Mouse (Mus musculus): Measurements from ENCODE around the gene Cd9. TPM values are rescaled to one million over a fixed set of nuclear protein-coding genes. Genes with fewer than 3 reads are reported as not detected.
"Not testable (repeated sequence)": the region's sequence is repeated elsewhere in the genome, so short reads cannot be mapped to it uniquely, and the experiment has no call there.

The Cd9 gene
- polyA plus RNA-seq, 1 experiment from 2014 or later = 121 TPM

GRCm38 (mm10) chr6:125498062-125498461, 3.5 kb upstream of the Cd9 start:
- 27% methylated on average over 5 of the region's 5 CpGs for WGBS (ENCODE audit: insufficient replicate concordance)
- no peaks in the 10 kb centered on the region for H3K9me3 ChIP-seq (replicated peaks)
- H3K9ac ChIP-seq = no peak overlapping the region
- no peak overlapping the region for H3K4me2 ChIP-seq
- H3K36me3 ChIP-seq (replicated peaks) = no peaks in the 10 kb centered on the region
- H3K27me3 ChIP-seq = peaks cover 40% of the 10 kb centered on the region
- no peak overlapping the region for H3K4me3 ChIP-seq (replicated peaks)
- peaks cover 24% of the 10 kb centered on the region for H3K4me1 ChIP-seq (replicated peaks)
- no peak for ATAC-seq (ENCODE audit: insufficient read depth)
- H3K27ac ChIP-seq (replicated peaks) = no peak overlapping the region

GRCm38 (mm10) chr6:125496417-125496816, 1.8 kb upstream of the Cd9 start:
- Histone ChIP-seq H3K27ac (replicated peaks) (no peak overlapping the region), H3K4me3 (replicated peaks) (no peak overlapping the region), H3K4me1 (replicated peaks) (peaks cover 21% of the 10 kb centered on the region), H3K27me3 (peaks cover 52% of the 10 kb centered on the region), H3K9ac (no peak overlapping the region), H3K36me3 (replicated peaks) (no peaks in the 10 kb centered on the region), H3K4me2 (no peak overlapping the region), H3K9me3 (replicated peaks) (no peaks in the 10 kb centered on the region)
- 77% methylated on average over 12 of the region's 12 CpGs for WGBS (ENCODE audit: insufficient replicate concordance)
- ATAC-seq (ENCODE audit: insufficient read depth) = no peak

GRCm38 (mm10) chr6:125495361-125495760, 770 bp upstream of the Cd9 start:
- no peaks in the 10 kb centered on the region for H3K36me3 ChIP-seq (replicated peaks)
- WGBS (ENCODE audit: insufficient replicate concordance) = 60% methylated on average over 9 of the region's 9 CpGs
- H3K4me2 ChIP-seq = peak overlapping the region; percentile 72; the same call in 1 of the 2 replicates
- peaks cover 23% of the 10 kb centered on the region for H3K4me1 ChIP-seq (replicated peaks)
- no peaks in the 10 kb centered on the region for H3K9me3 ChIP-seq (replicated peaks)
- no peak overlapping the region for H3K4me3 ChIP-seq (replicated peaks)
- peaks cover 52% of the 10 kb centered on the region for H3K27me3 ChIP-seq
- no peak overlapping the region for H3K9ac ChIP-seq
- ATAC-seq (ENCODE audit: insufficient read depth) = no peak
- no peak overlapping the region for H3K27ac ChIP-seq (replicated peaks)

- no peak overlapping the region for H3K27ac ChIP-seq (replicated peaks)
- peaks cover 52% of the 10 kb centered on the region for H3K27me3 ChIP-seq
- H3K36me3 ChIP-seq (replicated peaks) = no peaks in the 10 kb centered on the region
- no peak overlapping the region for H3K9ac ChIP-seq
- 32% methylated on average over 5 of the region's 5 CpGs for WGBS (ENCODE audit: insufficient replicate concordance)
- peak overlapping the region; percentile 62 for H3K4me3 ChIP-seq (replicated peaks)
- H3K9me3 ChIP-seq (replicated peaks) = no peaks in the 10 kb centered on the region
- H3K4me2 ChIP-seq = peak overlapping the region; percentile 72
- ATAC-seq (ENCODE audit: insufficient read depth) = no peak
- peaks cover 39% of the 10 kb centered on the region for H3K4me1 ChIP-seq (replicated peaks)
Observed at GRCm38 (mm10) chr6:125493147-125493546, 1.4 kb downstream of the Cd9 start.

GRCm38 (mm10) chr6:125492664-125493063, 1.9 kb downstream of the Cd9 start:
- Histone ChIP-seq H3K4me2 (peak overlapping the region; percentile 72), H3K27me3 (peaks cover 52% of the 10 kb centered on the region), H3K36me3 (replicated peaks) (no peaks in the 10 kb centered on the region), H3K4me3 (replicated peaks) (peak overlapping the region; percentile 62; the same call in 1 of the 2 replicates), H3K9ac (no peak overlapping the region), H3K4me1 (replicated peaks) (peaks cover 39% of the 10 kb centered on the region), H3K27ac (replicated peaks) (no peak overlapping the region), H3K9me3 (replicated peaks) (no peaks in the 10 kb centered on the region)
- WGBS (ENCODE audit: insufficient replicate concordance) = 37% methylated on average over 6 of the region's 6 CpGs
- no peak for ATAC-seq (ENCODE audit: insufficient read depth)

- no peak overlapping the region for H3K9ac ChIP-seq
- peak overlapping the region; percentile 72; the same call in 1 of the 2 replicates for H3K4me2 ChIP-seq
- H3K4me1 ChIP-seq (replicated peaks) = peaks cover 41% of the 10 kb centered on the region
- no peaks in the 10 kb centered on the region for H3K36me3 ChIP-seq (replicated peaks)
- H3K4me3 ChIP-seq (replicated peaks) = no peak overlapping the region
- peaks cover 52% of the 10 kb centered on the region for H3K27me3 ChIP-seq
- ATAC-seq (ENCODE audit: insufficient read depth) = no peak
- 58% methylated on average over 9 of the region's 9 CpGs for WGBS (ENCODE audit: insufficient replicate concordance)
- no peaks in the 10 kb centered on the region for H3K9me3 ChIP-seq (replicated peaks)
- H3K27ac ChIP-seq (replicated peaks) = no peak overlapping the region
Observed at GRCm38 (mm10) chr6:125492033-125492432, 2.6 kb downstream of the Cd9 start.

- Histone ChIP-seq H3K4me3 (replicated peaks) (no peak overlapping the region), H3K4me2 (no peak overlapping the region), H3K9ac (no peak overlapping the region), H3K9me3 (replicated peaks) (no peaks in the 10 kb centered on the region), H3K4me1 (replicated peaks) (peaks cover 44% of the 10 kb centered on the region), H3K36me3 (replicated peaks) (no peaks in the 10 kb centered on the region), H3K27ac (replicated peaks) (no peak overlapping the region), H3K27me3 (peaks cover 45% of the 10 kb centered on the region)
- ATAC-seq (ENCODE audit: insufficient read depth) = no peak
- WGBS (ENCODE audit: insufficient replicate concordance) = 81% methylated on average over 10 of the region's 10 CpGs
Observed at GRCm38 (mm10) chr6:125491393-125491792, 3.2 kb downstream of the Cd9 start.

- Histone ChIP-seq H3K4me1 (replicated peaks) (peaks cover 51% of the 10 kb centered on the region), H3K9ac (no peak overlapping the region), H3K4me2 (no peak overlapping the region), H3K27ac (replicated peaks) (no peak overlapping the region), H3K4me3 (replicated peaks) (no peak overlapping the region), H3K36me3 (replicated peaks) (no peaks in the 10 kb centered on the region), H3K9me3 (replicated peaks) (no peaks in the 10 kb centered on the region), H3K27me3 (peaks cover 31% of the 10 kb centered on the region)
- no peak for ATAC-seq (ENCODE audit: insufficient read depth)
- WGBS (ENCODE audit: insufficient replicate concordance) = 48% methylated on average over 11 of the region's 11 CpGs
Observed at GRCm38 (mm10) chr6:125489881-125490559, 4.6 kb downstream of the Cd9 start.

GRCm38 (mm10) chr6:125485589-125485988, 9.0 kb downstream of the Cd9 start:
- H3K36me3 ChIP-seq (replicated peaks) = no peaks in the 10 kb centered on the region
- 0 out of 2 replicates have a peak overlapping the region, but pooled peaks have one; percentile 19 for H3K27ac ChIP-seq (replicated peaks)
- no peak overlapping the region for H3K4me3 ChIP-seq (replicated peaks)
- no peak overlapping the region for H3K4me2 ChIP-seq
- H3K9ac ChIP-seq = no peak overlapping the region
- no peaks in the 10 kb centered on the region for H3K27me3 ChIP-seq
- ATAC-seq (ENCODE audit: insufficient read depth) = no peak
- peaks cover 75% of the 10 kb centered on the region for H3K4me1 ChIP-seq (replicated peaks)
- 51% methylated on average over 4 of the region's 4 CpGs for WGBS (ENCODE audit: insufficient replicate concordance)
- no peaks in the 10 kb centered on the region for H3K9me3 ChIP-seq (replicated peaks)

GRCm38 (mm10) chr6:125484721-125485120, 9.9 kb downstream of the Cd9 start:
- no peaks in the 10 kb centered on the region for H3K36me3 ChIP-seq (replicated peaks)
- ATAC-seq (ENCODE audit: insufficient read depth) = no peak
- no peak overlapping the region for H3K27ac ChIP-seq (replicated peaks)
- H3K9me3 ChIP-seq (replicated peaks) = no peaks in the 10 kb centered on the region
- 57% methylated on average over 2 of the region's 2 CpGs for WGBS (ENCODE audit: insufficient replicate concordance)
- no peaks in the 10 kb centered on the region for H3K27me3 ChIP-seq
- H3K9ac ChIP-seq = no peak overlapping the region
- no peak overlapping the region for H3K4me2 ChIP-seq
- H3K4me3 ChIP-seq (replicated peaks) = no peak overlapping the region
- H3K4me1 ChIP-seq (replicated peaks) = peaks cover 74% of the 10 kb centered on the region

- peaks cover 71% of the 10 kb centered on the region for H3K4me1 ChIP-seq (replicated peaks)
- H3K9ac ChIP-seq; H3K4me2 ChIP-seq; H3K36me3 ChIP-seq (replicated peaks); H3K27me3 ChIP-seq; H3K4me3 ChIP-seq (replicated peaks); H3K9me3 ChIP-seq (replicated peaks); H3K27ac ChIP-seq (replicated peaks): not testable (repeated sequence)
- 0 out of 2 replicates have a peak, but pooled peaks have one; percentile 14 for ATAC-seq (ENCODE audit: insufficient read depth)
- 71% methylated on average over 10 of the region's 10 CpGs for WGBS (ENCODE audit: insufficient replicate concordance)
Observed at GRCm38 (mm10) chr6:125484313-125484660, 10.3 kb downstream of the Cd9 start.
